Mouse (Mus musculus) cerebral cortex, adult 2 months (tissue): Measurements from ENCODE around the gene Nfatc3.

ENCODE experiments used
- WGBS: fragments of 180-500 bp; shearing (Covaris S2); methylation state at CpG from one replicate; pipeline ENCODE4 v1.1.7; 2018; 5-methylcytosine and 5-hydroxymethylcytosine counted together

Gene Nfatc3

GRCm38 (mm10) chr8:106058731-106059612 lies at the start of gene Nfatc3:
Nfatc3 (plus strand) TSS chr8:106058840.
- WGBS, result 2% methylated on average over 52 of the region's 52 CpGs

- 1% methylated on average over 74 of the region's 74 CpGs for WGBS
Observed at GRCm38 (mm10) chr8:106010748-106011642, 47.6 kb upstream of the Nfatc3 start.

- under 1% methylated on average over 6 of the region's 6 CpGs for WGBS
Observed at GRCm38 (mm10) chr8:106011643-106011986, 47.0 kb upstream of the Nfatc3 start, which contains the start of gene Ddx28. Ddx28 (minus strand) TSS chr8:106011882.

- WGBS, result 84% methylated on average over 8 of the region's 8 CpGs
Observed at GRCm38 (mm10) chr8:106012203-106012602, 46.4 kb upstream of the Nfatc3 start.

GRCm38 (mm10) chr8:106016284-106016683 lies 42.4 kb upstream of the Nfatc3 start:
- WGBS, result 91% methylated on average over 6 of the region's 6 CpGs

GRCm38 (mm10) chr8:106017130-106017529 lies 41.5 kb upstream of the Nfatc3 start:
- WGBS, result 88% methylated on average over 7 of the region's 7 CpGs

GRCm38 (mm10) chr8:106018039-106018438 lies 40.6 kb upstream of the Nfatc3 start:
- WGBS, result 91% methylated on average over 3 of the region's 3 CpGs

- WGBS, result 94% methylated on average over 10 of the region's 10 CpGs
Observed at GRCm38 (mm10) chr8:106038721-106039120, 19.9 kb upstream of the Nfatc3 start.

- WGBS, result 88% methylated on average over 4 of the region's 4 CpGs
Observed at GRCm38 (mm10) chr8:106039605-106040004, 19.0 kb upstream of the Nfatc3 start.

GRCm38 (mm10) chr8:106040218-106040617 lies 18.4 kb upstream of the Nfatc3 start:
- WGBS, result 88% methylated on average over 4 of the region's 4 CpGs

- WGBS, result 79% methylated on average over 2 of the region's 2 CpGs
Observed at GRCm38 (mm10) chr8:106043055-106043454, 15.6 kb upstream of the Nfatc3 start.

- 78% methylated on average over 3 of the region's 3 CpGs for WGBS
Observed at GRCm38 (mm10) chr8:106044151-106044550, 14.5 kb upstream of the Nfatc3 start.

GRCm38 (mm10) chr8:106046872-106047559 lies 11.6 kb upstream of the Nfatc3 start:
- WGBS, result 91% methylated on average over 11 of the region's 11 CpGs

- WGBS, result 80% methylated on average over 5 of the region's 5 CpGs
Observed at GRCm38 (mm10) chr8:106047854-106048630, 10.6 kb upstream of the Nfatc3 start.

GRCm38 (mm10) chr8:106049840-106050239 lies 8.8 kb upstream of the Nfatc3 start:
- WGBS, result 94% methylated on average over 6 of the region's 6 CpGs

GRCm38 (mm10) chr8:106051068-106051467 lies 7.6 kb upstream of the Nfatc3 start:
- WGBS, result 90% methylated on average over 3 of the region's 3 CpGs

GRCm38 (mm10) chr8:106052510-106053089 lies 6.0 kb upstream of the Nfatc3 start:
- WGBS, result 90% methylated on average over 9 of the region's 9 CpGs

- 82% methylated on average over 6 of the region's 6 CpGs for WGBS
Observed at GRCm38 (mm10) chr8:106054190-106054811, 4.3 kb upstream of the Nfatc3 start.

- WGBS, result 50% methylated on average over 3 of the region's 3 CpGs
Observed at GRCm38 (mm10) chr8:106055038-106055437, 3.6 kb upstream of the Nfatc3 start.

GRCm38 (mm10) chr8:106056455-106056982 lies 2.1 kb upstream of the Nfatc3 start:
- 76% methylated on average over 4 of the region's 4 CpGs for WGBS
